ENCODE assay signal across 14 mouse cellular contexts in genomic region chr8:91711202-91711601, GRCm38 (mm10).
"Had no signal": no experiment of that assay in that cellular context is flagged by ENCODE, and none has a peak within 500 bp of the region (broad histone marks: within the 10 kb centered on the region; RNA-seq: fewer than 3 reads in every experiment).

No protein-coding gene starts in this region.

- H3K4me2 ChIP-seq: limb, embryonic 15.5 days; liver, embryonic 12.5 days; lung, embryonic 14.5 days; neural tube, embryonic 15.5 days had no signal

- H3K36me3 ChIP-seq: limb, embryonic 15.5 days; liver, embryonic 12.5 days; neural tube, embryonic 15.5 days had no signal

- DNase-seq: kidney, adult 9 months; kidney, postnatal 36 days; layer of hippocampus, adult 9-11 months; layer of hippocampus, postnatal 36 days; lung, embryonic 14.5 days; lung, postnatal 10 days; lung, postnatal 4 days; right cerebral cortex, postnatal 14 days; thymus, postnatal 36 days had no signal

- ATAC-seq: liver, embryonic 12.5 days had no signal

- H3K27ac ChIP-seq: kidney, postnatal 0 days; limb, embryonic 15.5 days; liver, embryonic 12.5 days; neural tube, embryonic 15.5 days had no signal

- H3K9ac ChIP-seq: limb, embryonic 15.5 days; liver, embryonic 12.5 days; lung, embryonic 14.5 days; neural tube, embryonic 15.5 days had no signal

- H3K4me3 ChIP-seq: limb, embryonic 15.5 days; liver, embryonic 12.5 days; myocyte; neural tube, embryonic 15.5 days had no signal

- H3K9me3 ChIP-seq: limb, embryonic 15.5 days; liver, embryonic 12.5 days; neural tube, embryonic 15.5 days had no signal
